Mouse (Mus musculus): ENCODE data around the gene Abhd13. TPM values are rescaled to one million over a fixed set of nuclear protein-coding genes. Genes with fewer than 3 reads are reported as not detected.

Abhd13 gene
- total and polyA plus RNA-seq, 3 experiments, result 14.0 to 15.5 TPM; not detected in 1

- no peak overlapping the region for H3K4me3 ChIP-seq (ENCODE audit: control insufficient read depth in 1 of 2, insufficient read depth in 1 of 2, low read depth in 2 of 2, low read length in 2 of 2)
- H3K9ac ChIP-seq (ENCODE audit: control insufficient read depth, low read depth, low read length, poor library complexity, severe bottlenecking), result no peak overlapping the region
- no peak for DNase-seq (ENCODE audit: low read depth, low spot score)
- no peak overlapping the region for H3K27ac ChIP-seq (ENCODE audit: control insufficient read depth, low read depth, low read length)
- no peaks in the 10 kb centered on the region for H3K36me3 ChIP-seq (ENCODE audit: control insufficient read depth in 1 of 2, insufficient read depth in 2 of 2, low read length in 2 of 2)
- no peaks in the 10 kb centered on the region for H3K9me3 ChIP-seq (replicated peaks; ENCODE audit: insufficient read depth, low read length)
- H3K79me2 ChIP-seq (ENCODE audit: control insufficient read depth, insufficient read depth, low read length, poor library complexity), result no peaks in the 10 kb centered on the region
- H3K4me1 ChIP-seq (ENCODE audit: control insufficient read depth in 1 of 2, insufficient read depth in 2 of 2, low read length in 2 of 2), result no peaks in the 10 kb centered on the region
- no peaks in the 10 kb centered on the region for H3K27me3 ChIP-seq (ENCODE audit: control insufficient read depth in 1 of 2, insufficient read depth in 2 of 2, low read length in 2 of 2)
- TF ChIP-seq E2F4 (IDR thresholded peaks at IDR 0.05; ENCODE audit: borderline replicate concordance, low read depth, low read length) (no peak), TBP (IDR thresholded peaks at IDR 0.05; ENCODE audit: low read depth, low read length) (no peak), EP300 (IDR thresholded peaks at IDR 0.05; ENCODE audit: low read depth in 1 of 2, low read length in 2 of 2) (no peak), POLR2AphosphoS2 (IDR thresholded peaks at IDR 0.05; ENCODE audit: low read length) (no peak), CTCF (IDR thresholded peaks at IDR 0.05 in 2 of 3, conservative IDR thresholded peaks at IDR 0.05 in 1 of 3; ENCODE audit: control insufficient read depth in 1 of 3, insufficient read depth in 1 of 3, low read depth in 2 of 3, low read length in 3 of 3, poor library complexity in 1 of 3, severe bottlenecking in 1 of 3) (no peak), GATA1 (IDR thresholded peaks at IDR 0.05; ENCODE audit: low read depth, low read length) (no peak), ELF1 (IDR thresholded peaks at IDR 0.05; ENCODE audit: low read depth, low read length) (no peak), TAL1 (IDR thresholded peaks at IDR 0.05; ENCODE audit: low read length) (no peak)
These were observed 53.0 kb downstream of the Abhd13 start for GRCm38 (mm10) chr8:10030320-10031060.

DNA sequence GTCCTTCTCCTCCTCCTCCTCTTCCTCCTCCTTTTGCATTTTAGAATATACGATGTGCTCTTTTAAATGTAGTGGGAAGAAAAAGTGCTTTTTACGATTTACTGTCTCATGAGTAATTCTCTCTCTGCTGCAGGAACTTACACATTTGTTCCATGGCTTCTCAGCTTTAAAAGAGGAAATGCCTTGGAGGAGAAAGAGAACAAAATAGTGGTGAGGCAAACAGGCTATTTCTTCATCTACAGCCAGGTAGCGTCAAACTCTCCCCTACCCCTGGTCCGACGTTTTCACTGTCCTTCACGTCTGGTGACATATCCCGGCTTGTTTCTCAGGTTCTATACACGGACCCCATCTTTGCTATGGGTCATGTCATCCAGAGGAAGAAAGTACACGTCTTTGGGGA lies 53.7 kb downstream of the Abhd13 start:
- Histone ChIP-seq H3K36me3 (ENCODE audit: control insufficient read depth in 1 of 2, insufficient read depth in 2 of 2, low read length in 2 of 2) (no peaks in the 10 kb centered on the region), H3K9ac (ENCODE audit: control insufficient read depth, low read depth, low read length, poor library complexity, severe bottlenecking) (no peak overlapping the region), H3K9me3 (replicated peaks; ENCODE audit: insufficient read depth, low read length) (no peaks in the 10 kb centered on the region), H3K27ac (ENCODE audit: control insufficient read depth, low read depth, low read length) (no peak overlapping the region), H3K4me3 (ENCODE audit: control insufficient read depth in 1 of 2, insufficient read depth in 1 of 2, low read depth in 2 of 2, low read length in 2 of 2) (no peak overlapping the region), H3K27me3 (ENCODE audit: control insufficient read depth in 1 of 2, insufficient read depth in 2 of 2, low read length in 2 of 2) (no peaks in the 10 kb centered on the region), H3K79me2 (ENCODE audit: control insufficient read depth, insufficient read depth, low read length, poor library complexity) (no peaks in the 10 kb centered on the region), H3K4me1 (ENCODE audit: control insufficient read depth in 1 of 2, insufficient read depth in 2 of 2, low read length in 2 of 2) (no peaks in the 10 kb centered on the region)
- no peak for DNase-seq (ENCODE audit: low read depth, low spot score)
- TF ChIP-seq MAZ (IDR thresholded peaks at IDR 0.05; ENCODE audit: low read depth, low read length) (no peak), HCFC1 (IDR thresholded peaks at IDR 0.05; ENCODE audit: low read depth, low read length) (no peak), ETS1 (IDR thresholded peaks at IDR 0.05; ENCODE audit: low read depth, low read length) (no peak), ZMIZ1 (IDR thresholded peaks at IDR 0.05; ENCODE audit: low read depth, low read length) (no peak), GABPA (IDR thresholded peaks at IDR 0.05; ENCODE audit: low read depth, low read length) (no peak), ZC3H11A (IDR thresholded peaks at IDR 0.05; ENCODE audit: low read depth, low read length) (no peak), NELFE (IDR thresholded peaks at IDR 0.05; ENCODE audit: low read depth, low read length) (no peak), CHD1 (IDR thresholded peaks at IDR 0.05; ENCODE audit: low read depth, low read length) (no peak), JUND (IDR thresholded peaks at IDR 0.05; ENCODE audit: low read depth, low read length) (no peak), TCF12 (IDR thresholded peaks at IDR 0.05; ENCODE audit: low read depth, low read length) (no peak), CTCF (IDR thresholded peaks at IDR 0.05 in 2 of 3, conservative IDR thresholded peaks at IDR 0.05 in 1 of 3; ENCODE audit: control insufficient read depth in 1 of 3, insufficient read depth in 1 of 3, low read depth in 2 of 3, low read length in 3 of 3, poor library complexity in 1 of 3, severe bottlenecking in 1 of 3) (no peak)

All from MEL (cell line).